Mouse (Mus musculus) liver, postnatal 0 days (tissue): ENCODE data around the gene Pou6f1. TPM values are rescaled to one million over a fixed set of nuclear protein-coding genes. Genes with fewer than 3 reads are reported as not detected.

Source experiments
- ATAC-seq: fragments of 200-750 bp; cut with Nextera tagmentation; 2 replicates; pipeline ENCODE4 v1.8.0; 2017; ENCODE audit warnings: mild to moderate bottlenecking, moderate library complexity
- DNase-seq: peaks from one replicate; pipeline ENCODE4 v3.0.0-alpha.2; 2016
- H3K27ac ChIP-seq: fragments of 300-500 bp; sonication (generic); 2 replicates; pipeline ENCODE4 v1.5.1; 2014; ENCODE audit warnings: antibody characterized with exemption, moderate library complexity, mild to moderate bottlenecking, low read depth
- H3K27me3 ChIP-seq: fragments of 300-500 bp; sonication (generic); 2 replicates; pipeline ENCODE4 v1.6.1; 2014; ENCODE audit warnings: low read length, control low read depth, mixed read lengths; ENCODE audit not compliant: insufficient read depth
- H3K36me3 ChIP-seq: fragments of 300-500 bp; sonication (generic); replicated peaks from 2 replicates; pipeline ENCODE4 v1.6.1; 2014; ENCODE audit warnings: mild to moderate bottlenecking, control low read depth, low read length, moderate library complexity, mixed read lengths; ENCODE audit not compliant: insufficient read depth
- H3K4me1 ChIP-seq: fragments of 300-500 bp; sonication (generic); 2 replicates; pipeline ENCODE4 v1.6.1; 2014; ENCODE audit warnings: antibody characterized with exemption, mild to moderate bottlenecking, control low read depth; ENCODE audit not compliant: insufficient read depth
- H3K4me2 ChIP-seq: fragments of 300-500 bp; sonication (generic); 2 replicates; pipeline ENCODE4 v1.6.1; 2014; ENCODE audit warnings: low read depth, mild to moderate bottlenecking, low read length, moderate library complexity, mixed read lengths
- H3K4me3 ChIP-seq: fragments of 300-500 bp; sonication (generic); 2 replicates; pipeline ENCODE4 v1.5.1; 2014; ENCODE audit warnings: low read depth, low read length
- H3K9ac ChIP-seq: fragments of 300-500 bp; sonication (generic); replicated peaks from 2 replicates; pipeline ENCODE4 v1.6.1; 2014; ENCODE audit warnings: mild to moderate bottlenecking, moderate library complexity
- H3K9me3 ChIP-seq: fragments of 300-500 bp; sonication (generic); 2 replicates; pipeline ENCODE4 v1.6.1; 2016; ENCODE audit warnings: mild to moderate bottlenecking, control low read depth, low read length, mixed read lengths
- CTCF ChIP-seq: sonication (generic); IDR thresholded peaks from 2 replicates; pipeline ENCODE4 v1.5.1; 2016; ENCODE audit warnings: antibody characterized with exemption, low read depth
- EP300 ChIP-seq: IDR thresholded peaks from 2 replicates; pipeline ENCODE4 v1.6.1; 2016; ENCODE audit warnings: antibody characterized with exemption, low read depth, mild to moderate bottlenecking
- WGBS: fragments of 180-500 bp; shearing (Covaris S2); extraction: QIAGEN DNeasy Blood & Tissue Kit; methylation state at CpG from one replicate; pipeline ENCODE4 v1.1.7; 2014; ENCODE audit not compliant: insufficient replicate concordance; 5-methylcytosine and 5-hydroxymethylcytosine counted together
- polyA plus RNA-seq: library from polyadenylated mRNA; unstranded; fragments of >200 nt; fragmentation: Nextera tagmentation; extraction: Ambion mirVana; gene quantifications from 2 replicates; pipeline ENCODE4 v1.2.1, GENCODE M21; 2015

Gene Pou6f1
- polyA plus RNA-seq, 1 experiment from 2014 or later: 0.74 TPM

DNA sequence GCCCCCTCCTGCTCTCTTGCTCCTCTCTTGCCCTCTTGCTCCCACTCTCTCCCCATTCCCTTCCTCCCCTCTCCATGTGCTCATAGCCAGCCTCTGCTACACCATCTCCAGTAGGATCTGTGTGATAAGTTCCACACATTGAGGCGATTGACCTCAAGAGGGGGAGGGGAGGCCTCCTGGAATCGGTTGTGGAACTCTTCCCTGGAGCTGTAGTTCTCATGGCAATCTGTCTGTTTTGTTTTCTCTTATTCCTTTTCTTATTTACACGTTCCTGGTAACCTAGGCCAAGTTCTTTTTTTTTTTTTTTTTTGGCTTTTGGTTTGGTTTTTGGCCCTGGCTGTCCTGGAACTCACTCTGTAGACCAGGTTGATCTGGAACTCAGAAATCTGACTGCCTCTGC is 1.9 kb upstream of the Pou6f1 start:
- H3K9ac ChIP-seq: no peak overlapping the region
- 47% methylated on average over 3 of the region's 3 CpGs for WGBS
- peaks cover 10% of the 10 kb centered on the region for H3K4me1 ChIP-seq
- DNase-seq (no peak), ATAC-seq (no peak)
- H3K27me3 ChIP-seq: peaks cover 31% of the 10 kb centered on the region
- no peak overlapping the region for H3K27ac ChIP-seq
- H3K4me2 ChIP-seq: no peak overlapping the region
- H3K36me3 ChIP-seq: no peaks in the 10 kb centered on the region
- no peaks in the 10 kb centered on the region for H3K9me3 ChIP-seq
- H3K4me3 ChIP-seq: no peak overlapping the region
- TF ChIP-seq EP300: no peak
- TF ChIP-seq CTCF: no peak

DNA sequence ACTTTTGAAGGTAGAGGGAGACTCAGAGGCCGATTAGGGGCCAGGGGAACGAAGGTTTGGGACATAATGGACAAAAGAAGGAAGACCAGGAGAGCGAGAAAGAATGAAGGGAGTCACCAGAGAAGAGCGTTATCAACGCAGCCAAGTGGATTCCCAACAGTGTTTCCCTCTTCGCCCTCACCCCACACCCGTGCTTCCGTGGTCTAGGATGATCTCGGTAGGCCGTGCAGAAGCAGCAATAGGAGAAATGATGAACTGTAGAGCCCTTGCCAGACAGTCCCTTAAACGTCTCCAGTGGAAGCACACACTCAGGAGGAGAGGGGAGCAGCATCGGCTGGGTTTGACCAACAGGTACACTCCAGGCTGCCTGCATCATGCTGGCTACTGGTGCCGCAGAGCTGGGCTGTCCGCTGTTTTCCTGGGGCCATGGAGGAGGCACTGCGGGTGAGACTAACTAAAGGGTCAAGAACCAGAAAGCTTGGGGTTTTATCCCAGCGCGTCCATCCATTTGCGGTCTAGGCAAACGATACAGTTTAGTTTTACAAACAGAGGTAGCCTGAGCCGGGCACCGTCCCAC is 1.0 kb upstream of the Pou6f1 start:
- no peak for DNase-seq
- Histone ChIP-seq H3K27me3 (peaks cover 31% of the 10 kb centered on the region), H3K4me2 (peak overlapping the region; percentile 97), H3K9ac (no peak overlapping the region), H3K4me3 (peak overlapping the region; percentile 69), H3K9me3 (no peaks in the 10 kb centered on the region), H3K4me1 (peaks cover 10% of the 10 kb centered on the region), H3K36me3 (no peaks in the 10 kb centered on the region), H3K27ac (no peak overlapping the region)
- WGBS: 23% methylated on average over 21 of the region's 21 CpGs
- ATAC-seq: no peak
- TF ChIP-seq CTCF (0 out of 2 replicates have a peak, but pooled peaks have one; percentile 3), EP300 (no peak)

DNA sequence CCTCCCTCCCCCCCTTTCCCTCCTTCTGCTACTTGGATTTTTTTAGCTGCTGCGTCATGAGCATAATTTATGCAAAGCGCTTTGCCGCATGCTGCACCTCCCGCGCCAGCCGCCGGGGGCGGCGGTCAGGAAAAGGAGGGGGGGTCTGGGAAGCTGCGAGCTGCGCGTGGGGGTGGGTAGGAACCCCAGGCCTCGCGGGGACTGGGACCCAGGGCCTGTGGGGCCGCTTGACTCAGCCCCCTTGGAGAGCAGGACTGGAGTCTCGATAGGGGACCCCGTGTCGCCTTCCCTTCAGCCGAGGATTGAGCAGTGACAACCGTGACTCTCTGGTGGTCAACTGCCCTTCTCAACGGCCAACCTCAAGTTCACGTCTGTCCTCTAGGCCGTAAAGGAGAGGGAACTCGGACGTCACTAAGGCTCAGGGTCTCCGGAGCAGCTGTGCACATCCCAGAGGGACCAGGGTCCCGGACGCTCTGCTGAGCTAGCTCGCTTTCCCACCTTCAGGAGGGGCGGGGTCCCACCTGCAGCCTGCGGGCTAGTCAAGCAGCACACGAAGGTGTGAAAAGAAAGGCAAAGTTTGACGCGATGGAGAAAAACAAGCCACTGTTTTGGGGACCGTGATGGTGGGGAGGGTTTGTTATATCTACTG is 387 bp upstream of the Pou6f1 start:
- peaks cover 10% of the 10 kb centered on the region for H3K4me1 ChIP-seq
- 6% methylated on average over 35 of the region's 35 CpGs for WGBS
- peak overlapping the region; percentile 97 for H3K4me2 ChIP-seq
- peak overlapping the region; percentile 55 for H3K27ac ChIP-seq
- peaks cover 31% of the 10 kb centered on the region for H3K27me3 ChIP-seq
- H3K9ac ChIP-seq: peak overlapping the region; percentile 76
- TF ChIP-seq CTCF (peak; percentile 59), EP300 (no peak)
- H3K9me3 ChIP-seq: no peaks in the 10 kb centered on the region
- ATAC-seq: peak; percentile 73
- DNase-seq: peak; percentile 69
- H3K36me3 ChIP-seq: no peaks in the 10 kb centered on the region
- H3K4me3 ChIP-seq: peak overlapping the region; percentile 69

DNA sequence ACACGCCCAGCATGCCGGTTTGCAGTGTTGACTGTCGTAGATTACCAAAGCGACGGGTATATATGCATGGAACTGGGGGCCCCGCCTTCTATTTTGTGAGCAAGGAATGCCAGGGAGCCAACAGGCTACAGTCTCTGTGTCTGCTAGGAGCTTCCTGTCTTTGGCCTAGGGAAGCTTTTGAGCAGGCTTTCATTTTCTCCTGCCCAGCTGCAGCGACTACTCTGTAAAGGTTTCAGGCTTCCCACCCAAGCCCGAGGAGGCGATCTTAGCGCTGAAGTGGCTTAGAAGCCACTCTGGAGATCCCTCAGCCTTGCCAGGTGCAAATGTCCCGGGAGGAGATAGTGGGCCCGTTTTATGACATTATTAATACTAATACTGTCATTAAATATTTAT is 905 bp downstream of the Pou6f1 start:
- H3K4me1 ChIP-seq: peaks cover 10% of the 10 kb centered on the region
- peak; percentile 34 for DNase-seq

DNA sequence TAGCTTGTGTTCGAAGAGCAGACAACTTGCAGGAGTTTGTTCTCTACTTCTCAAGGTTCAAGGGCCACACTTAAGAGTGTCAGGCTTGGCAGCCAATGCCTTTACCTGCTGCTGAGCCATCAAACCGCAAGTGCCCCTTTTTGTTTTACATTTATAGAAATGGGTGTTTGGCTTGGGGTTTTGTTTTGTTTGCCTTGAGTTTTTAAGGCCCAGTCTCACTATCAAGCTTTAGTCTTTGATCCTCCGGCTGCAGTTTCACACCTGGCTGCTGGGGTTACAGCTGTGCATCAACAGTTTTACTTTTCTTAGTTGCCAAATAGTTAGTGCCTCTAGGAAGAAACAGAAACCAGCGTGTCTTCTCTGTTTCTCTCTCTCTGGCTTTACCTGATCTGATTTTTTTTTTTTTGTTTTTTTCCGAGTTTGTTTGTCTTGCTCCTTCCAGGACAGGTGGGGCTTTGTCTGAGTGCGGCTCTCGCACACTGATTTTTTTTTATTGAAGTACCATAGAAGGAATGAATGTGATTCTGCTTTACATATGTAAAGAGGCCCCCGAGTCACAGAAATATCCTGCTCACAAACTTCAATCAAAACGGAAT is 1.4 kb downstream of the Pou6f1 start:
- DNase-seq: no peak
- WGBS: 22% methylated on average over 9 of the region's 9 CpGs

More for the DNA sequence above, 905 bp downstream of the Pou6f1 start:
- Histone ChIP-seq H3K4me2 (peak overlapping the region; percentile 97), H3K27ac (peak overlapping the region; percentile 55; the same call in 1 of the 2 replicates), H3K27me3 (peaks cover 31% of the 10 kb centered on the region), H3K36me3 (no peaks in the 10 kb centered on the region), H3K9me3 (no peaks in the 10 kb centered on the region), H3K4me3 (peak overlapping the region; percentile 69), H3K9ac (peak overlapping the region; percentile 76)
- ATAC-seq: peak; percentile 26; the same call in 1 of the 2 replicates
- 3% methylated on average over 12 of the region's 12 CpGs for WGBS
- TF ChIP-seq EP300 (no peak), CTCF (no peak)

DNA sequence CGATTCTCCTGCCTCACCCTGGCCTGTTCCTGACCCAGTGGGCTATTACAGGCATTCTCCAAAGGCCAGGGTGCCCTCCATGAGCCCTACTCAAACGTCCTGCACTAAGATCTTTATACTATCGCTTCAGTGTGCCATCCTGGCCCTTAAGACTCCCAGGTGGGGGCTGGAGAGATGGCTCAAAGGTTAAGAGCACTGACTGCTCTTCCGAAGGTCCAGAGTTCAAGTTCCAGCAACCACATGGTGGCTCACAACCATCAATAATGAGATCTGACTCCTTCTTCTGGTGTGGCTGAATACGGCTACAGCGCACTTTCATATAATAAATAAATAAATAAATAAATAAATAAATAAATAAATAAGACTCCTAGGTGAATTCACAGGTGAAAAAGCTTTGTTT is 7.0 kb downstream of the Pou6f1 start:
- Histone ChIP-seq H3K4me1 (no peaks in the 10 kb centered on the region), H3K9me3 (no peaks in the 10 kb centered on the region), H3K27ac (no peak overlapping the region), H3K9ac (no peak overlapping the region), H3K27me3 (no peaks in the 10 kb centered on the region), H3K4me3 (no peak overlapping the region), H3K36me3 (no peaks in the 10 kb centered on the region), H3K4me2 (no peak overlapping the region)
- ATAC-seq: no peak
- no peak for TF ChIP-seq CTCF
- TF ChIP-seq EP300: no peak
- no peak for DNase-seq
- WGBS: 68% methylated on average over 6 of the region's 6 CpGs

More for the DNA sequence above, 1.4 kb downstream of the Pou6f1 start:
- Histone ChIP-seq H3K4me1 (peaks cover 10% of the 10 kb centered on the region), H3K4me2 (peak overlapping the region; percentile 97), H3K36me3 (no peaks in the 10 kb centered on the region), H3K27ac (no peak overlapping the region), H3K27me3 (peaks cover 31% of the 10 kb centered on the region), H3K9ac (peak overlapping the region; percentile 76; the same call in 1 of the 2 replicates), H3K4me3 (peak overlapping the region; percentile 69), H3K9me3 (no peaks in the 10 kb centered on the region)
- no peak for ATAC-seq
- no peak for TF ChIP-seq EP300
- TF ChIP-seq CTCF: no peak
